Mouse (Mus musculus) v-Abl transformed pro-B cells (cell line): ENCODE measurements around the gene Ssrp1.

Source experiments
- in situ Hi-C, 2 experiments: fragments of 400-800 bp; cut with MboI; formaldehyde crosslinking; loops; one replicate each; pipeline ENCODE4 v1.15.1; 2025; ENCODE audit not compliant: unreplicated experiment in 2 of 2

Ssrp1 gene

GRCm38 (mm10) chr2:85030989-85031388 is 6.0 kb upstream of the Ssrp1 start:
- in situ Hi-C loops: loop anchor here (10.0 to 25.0 kb wide), 4 partner anchors 306 to 1294 kb away; partner anchors contain the start of genes Clp1 (in 1 of the 2) and Zdhhc5 (in 1 of the 2)

GRCm38 (mm10) chr2:85033121-85033520 is 3.9 kb upstream of the Ssrp1 start:
- in situ Hi-C loops: loop anchor here (10.0 to 25.0 kb wide), 4 partner anchors 308 to 1296 kb away; partner anchors contain the start of genes Clp1 (in 1 of the 2) and Zdhhc5 (in 1 of the 2)

- in situ Hi-C loops: loop anchor here (10.0 to 25.0 kb wide), 4 partner anchors 309 to 1297 kb away; partner anchors contain the start of genes Clp1 (in 1 of the 2) and Zdhhc5 (in 1 of the 2)
Observed at GRCm38 (mm10) chr2:85034169-85034568, 2.9 kb upstream of the Ssrp1 start.

GRCm38 (mm10) chr2:85036507-85037046 is 457 bp upstream of the Ssrp1 start:
- in situ Hi-C loops: loop anchor here (10.0 to 25.0 kb wide), 4 partner anchors 312 to 1299 kb away; partner anchors contain the start of genes Clp1 (in 1 of the 2) and Zdhhc5 (in 1 of the 2)

- in situ Hi-C loops: loop anchor here (10.0 to 25.0 kb wide), 4 partner anchors 314 to 1301 kb away; partner anchors contain the start of genes Clp1 (in 1 of the 2) and Zdhhc5 (in 1 of the 2)
Observed at GRCm38 (mm10) chr2:85038336-85038735, 1.3 kb downstream of the Ssrp1 start.

- in situ Hi-C loops: loop anchor here (5.0 to 25.0 kb wide), 5 partner anchors 331 to 1399 kb away; partner anchors contain the start of genes Calcrl (in 1 of the 2), Zc3h15 (in 1 of the 2) and Zdhhc5 (in 1 of the 2)
Observed at GRCm38 (mm10) chr2:85043623-85044022, 6.6 kb downstream of the Ssrp1 start.

GRCm38 (mm10) chr2:85046222-85046621 is 9.2 kb downstream of the Ssrp1 start:
- in situ Hi-C loops: loop anchor here (10.0 to 25.0 kb wide), 4 partner anchors 334 to 1401 kb away; partner anchors contain the start of genes Zc3h15 (in 1 of the 2) and Zdhhc5 (in 1 of the 2)

- in situ Hi-C loops: loop anchor here (10.0 to 25.0 kb wide), 4 partner anchors 335 to 1402 kb away; partner anchors contain the start of genes Zc3h15 (in 1 of the 2) and Zdhhc5 (in 1 of the 2)
Observed at GRCm38 (mm10) chr2:85047081-85047480, 10.0 kb downstream of the Ssrp1 start.

- in situ Hi-C loops: loop anchor here (10.0 to 25.0 kb wide), 4 partner anchors 335 to 1403 kb away; partner anchors contain the start of genes Zc3h15 (in 1 of the 2) and Zdhhc5 (in 1 of the 2)
Observed at GRCm38 (mm10) chr2:85047596-85048167, 10.6 kb downstream of the Ssrp1 start, which contains the start of gene Tnks1bp1. Tnks1bp1 (plus strand) TSS chr2:85048022.

- in situ Hi-C loops: loop anchor here (10.0 to 25.0 kb wide), 4 partner anchors 336 to 1403 kb away; partner anchors contain the start of genes Zc3h15 (in 1 of the 2) and Zdhhc5 (in 1 of the 2)
Observed at GRCm38 (mm10) chr2:85048168-85048751, 11.2 kb downstream of the Ssrp1 start.

GRCm38 (mm10) chr2:85049277-85049676 is 12.2 kb downstream of the Ssrp1 start:
- in situ Hi-C loops: loop anchor here (10.0 to 25.0 kb wide), 4 partner anchors 337 to 1404 kb away; partner anchors contain the start of genes Zc3h15 (in 1 of the 2) and Zdhhc5 (in 1 of the 2)

- in situ Hi-C loops: no loop called here
Observed at GRCm38 (mm10) chr2:85050001-85050634, 13.1 kb downstream of the Ssrp1 start.

- in situ Hi-C loops: no loop called here
Observed at GRCm38 (mm10) chr2:85050746-85051145, 13.7 kb downstream of the Ssrp1 start.

- in situ Hi-C loops: no loop called here
Observed at GRCm38 (mm10) chr2:85053192-85053816, 16.3 kb downstream of the Ssrp1 start.

GRCm38 (mm10) chr2:85056711-85057110 is 19.7 kb downstream of the Ssrp1 start:
- in situ Hi-C loops: no loop called here

GRCm38 (mm10) chr2:85059677-85060076 is 22.6 kb downstream of the Ssrp1 start:
- in situ Hi-C loops: no loop called here

GRCm38 (mm10) chr2:85060591-85061060 is 23.6 kb downstream of the Ssrp1 start:
- in situ Hi-C loops: no loop called here

GRCm38 (mm10) chr2:85061107-85061541 is 24.1 kb downstream of the Ssrp1 start:
- in situ Hi-C loops: no loop called here

GRCm38 (mm10) chr2:85065141-85065875 is 28.3 kb downstream of the Ssrp1 start:
- in situ Hi-C loops: no loop called here
